Mouse (Mus musculus) heart, postnatal 25 days (tissue): ENCODE results near the gene Gm5965. TPM values are rescaled to one million over a fixed set of nuclear protein-coding genes. Genes with fewer than 3 reads are reported as not detected.
"Not testable (repeated sequence)": the region's sequence is repeated elsewhere in the genome, so short reads cannot be mapped to it uniquely, and the experiment has no call there.

Source experiments
- DNase-seq: peaks from one replicate; pipeline ENCODE4 v3.0.0; 2022; ENCODE audit warnings: low spot score
- intact Hi-C: fragments of 180-260 bp; cut with DNase I; formaldehyde crosslinking; loops from one replicate; pipeline ENCODE4 v1.15.1; 2025
- total RNA-seq, 2 experiments: library from RNA; stranded (reverse); gene quantifications; 2 replicates each; pipeline ENCODE4 v1.2.3; 2021

Gm5965 gene
- total RNA-seq = not detected

DNA sequence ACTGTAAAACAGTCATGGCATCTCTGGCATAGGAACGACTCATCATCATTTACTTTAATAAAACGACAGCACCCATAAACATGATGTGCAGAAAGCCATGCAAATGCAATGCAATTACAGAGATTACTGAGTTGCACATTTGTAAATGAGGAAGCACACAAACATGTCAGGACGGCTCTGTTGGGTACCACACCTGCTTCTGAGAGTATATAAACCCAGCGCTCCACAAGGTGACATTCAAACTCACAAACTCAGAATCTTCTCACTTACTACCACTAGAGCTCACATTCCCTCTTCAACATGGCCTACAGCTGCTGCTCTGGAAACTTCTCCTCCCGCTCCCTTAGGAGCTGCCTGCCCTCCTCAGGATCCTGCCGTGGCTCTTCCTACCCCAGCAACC, at the start of gene Gm5965:
Gm5965 (plus strand) TSS at position 301 of the 400 bp plus-strand sequence.
- DNase-seq = no peak
- intact Hi-C loops = no loop called here

DNA sequence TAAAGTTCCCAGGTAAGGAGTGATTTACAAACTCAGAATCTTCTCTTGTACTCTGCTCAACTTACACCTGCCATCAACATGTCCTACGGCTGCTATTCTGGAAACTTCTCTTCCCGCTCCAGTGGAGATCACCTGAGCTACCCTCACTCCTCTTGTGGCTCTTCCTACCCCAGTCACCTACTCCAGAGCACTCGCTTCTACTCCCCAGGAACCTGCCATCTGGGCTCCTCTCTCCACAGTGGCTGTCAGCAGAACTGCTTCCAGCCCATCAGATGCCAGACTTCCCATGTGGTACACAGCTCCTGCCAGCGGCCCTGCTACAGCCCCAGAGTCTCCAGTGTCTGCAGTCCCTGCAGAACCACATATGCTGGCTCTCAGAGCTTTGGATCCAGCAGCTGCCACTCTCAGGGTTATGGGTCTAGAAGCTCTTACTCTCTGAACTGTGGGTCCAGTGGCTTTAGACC, 48.9 kb upstream of the Gm5965 start, which contains the start of gene Krtap13-1:
Krtap13-1 (plus strand) TSS at position 51 of the 464 bp plus-strand sequence.
- no peak for DNase-seq
- intact Hi-C loops = no loop called here

DNA sequence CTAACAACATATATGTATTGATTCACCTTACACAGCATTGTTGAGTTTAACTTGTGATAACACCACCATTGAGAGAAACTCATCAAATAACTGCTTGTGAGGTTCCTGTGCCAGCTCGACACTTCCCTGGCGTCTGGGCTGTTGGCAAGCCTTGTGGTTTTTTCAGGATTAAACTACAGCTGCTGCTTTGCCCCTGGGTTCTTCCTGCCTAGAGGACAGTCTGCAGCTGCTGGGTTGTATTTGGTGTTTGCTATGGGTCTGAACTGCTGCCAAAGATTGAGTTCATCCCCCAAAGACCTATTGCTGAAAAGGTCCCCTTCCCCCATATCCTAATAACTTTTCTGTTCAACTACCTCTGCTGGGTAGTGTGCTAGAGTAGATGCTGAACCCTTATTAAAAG, 42.3 kb upstream of the Gm5965 start:
- DNase-seq = no peak
- intact Hi-C loops = no loop called here

DNA sequence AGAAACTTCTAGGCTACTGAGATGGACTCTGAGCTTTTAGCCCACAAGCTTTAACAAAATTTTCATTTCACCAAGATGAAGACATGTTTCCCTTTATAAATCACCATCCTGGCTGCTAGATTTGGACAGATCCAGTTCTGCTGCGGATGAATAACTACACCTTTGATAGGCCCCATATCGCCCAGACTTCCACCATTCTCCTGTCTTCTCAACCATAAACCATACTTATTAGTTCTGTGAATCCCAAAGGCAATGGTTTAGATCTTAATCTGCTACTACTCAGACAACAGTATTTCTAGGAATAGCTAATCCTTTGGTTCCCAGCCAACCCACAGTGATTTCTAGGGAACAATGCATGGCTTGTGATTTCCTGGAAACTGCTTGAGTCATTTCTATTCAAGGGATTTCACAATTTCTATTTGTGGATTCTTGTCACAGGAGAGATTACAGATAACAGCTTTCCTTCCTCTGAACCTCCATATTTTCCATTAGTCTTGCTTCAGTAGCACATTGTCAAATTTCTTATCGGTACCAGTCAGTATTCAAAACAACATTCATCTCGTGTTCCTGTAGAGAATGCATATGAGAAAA, 32.9 kb upstream of the Gm5965 start:
- no peak for DNase-seq
- intact Hi-C loops = no loop called here

DNA sequence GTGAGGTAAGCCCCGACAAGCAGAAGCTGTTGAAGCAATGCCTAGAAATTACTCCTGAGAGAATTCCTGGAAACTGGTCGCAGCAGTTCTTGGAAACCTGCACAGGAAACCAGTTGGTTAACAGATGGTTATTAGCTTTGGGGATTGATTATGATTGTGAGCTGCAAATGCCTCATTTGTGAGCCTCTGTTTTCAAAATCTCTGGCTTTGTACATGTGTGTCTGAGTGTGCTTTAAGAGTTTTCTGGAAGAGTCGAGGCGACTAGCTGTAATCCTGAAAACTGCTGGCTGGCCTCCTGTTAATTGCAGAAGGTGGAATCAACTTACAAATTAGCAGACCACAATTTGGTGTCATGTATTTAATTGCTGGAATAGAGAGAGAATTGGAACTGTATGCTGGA, 29.8 kb upstream of the Gm5965 start:
- no peak for DNase-seq
- intact Hi-C loops = no loop called here

DNA sequence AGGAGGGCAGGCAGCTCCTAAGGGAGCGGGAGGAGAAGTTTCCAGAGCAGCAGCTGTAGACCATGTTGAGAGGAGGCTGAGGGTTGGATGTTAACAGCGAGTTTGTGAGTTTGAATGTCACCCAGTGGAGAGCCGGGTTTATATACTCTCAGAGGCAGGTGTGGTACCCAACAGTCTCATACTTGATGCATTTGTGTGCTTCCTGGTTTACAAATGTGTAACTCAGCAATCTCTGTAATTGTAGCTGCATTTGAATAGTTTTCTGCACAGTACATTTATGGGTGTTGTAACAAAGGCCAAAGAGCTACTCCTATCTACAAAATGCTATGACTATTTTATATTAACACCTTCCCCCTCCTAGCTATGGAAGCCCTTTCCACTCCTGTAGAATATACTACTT, 26.2 kb upstream of the Gm5965 start, which contains the start of gene Krtap13:
Krtap13 (minus strand) TSS at position 101 of the 400 bp plus-strand sequence.
- DNase-seq, intact Hi-C loops: not testable (repeated sequence)

DNA sequence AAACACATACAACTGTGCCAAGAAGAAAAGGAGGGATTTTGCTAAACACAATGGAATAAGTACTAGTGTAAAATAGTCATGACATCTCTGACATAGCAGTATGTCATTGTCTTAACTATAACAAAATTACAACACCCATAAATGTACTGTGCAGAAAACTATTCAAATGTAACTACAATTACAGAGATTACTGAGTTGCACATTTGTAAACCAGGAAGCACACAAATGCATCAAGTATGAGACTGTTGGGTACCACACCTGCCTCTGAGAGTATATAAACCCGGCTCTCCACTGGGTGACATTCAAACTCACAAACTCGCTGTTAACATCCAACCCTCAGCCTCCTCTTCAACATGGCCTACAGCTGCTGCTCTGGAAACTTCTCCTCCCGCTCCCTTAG, 19.1 kb upstream of the Gm5965 start, which contains the start of gene 2310034C09Rik:
2310034C09Rik (plus strand) TSS at position 301 of the 400 bp plus-strand sequence.
- DNase-seq, intact Hi-C loops: not testable (repeated sequence)

DNA sequence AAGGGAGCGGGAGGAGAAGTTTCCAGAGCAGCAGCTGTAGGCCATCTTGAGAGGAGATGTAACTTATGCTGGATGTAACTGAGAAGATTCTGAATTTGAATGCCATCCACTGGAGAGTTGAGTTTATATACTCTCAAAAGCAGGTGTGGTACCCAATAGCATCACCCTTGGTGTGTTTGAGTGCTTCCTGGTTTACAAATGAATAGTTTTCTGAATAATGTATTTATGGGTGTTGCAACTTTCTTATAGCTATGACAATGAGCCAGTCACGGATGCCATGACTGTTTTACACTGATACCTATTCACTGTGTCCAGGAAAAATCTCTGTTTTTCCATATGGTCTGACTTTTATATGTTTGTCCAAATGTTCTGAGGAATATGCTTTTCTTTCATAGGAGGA, 3.6 kb upstream of the Gm5965 start, which contains the start of gene 2310057N15Rik:
2310057N15Rik (minus strand) TSS at position 101 of the 400 bp plus-strand sequence.
- DNase-seq = no peak
- intact Hi-C loops = no loop called here

DNA sequence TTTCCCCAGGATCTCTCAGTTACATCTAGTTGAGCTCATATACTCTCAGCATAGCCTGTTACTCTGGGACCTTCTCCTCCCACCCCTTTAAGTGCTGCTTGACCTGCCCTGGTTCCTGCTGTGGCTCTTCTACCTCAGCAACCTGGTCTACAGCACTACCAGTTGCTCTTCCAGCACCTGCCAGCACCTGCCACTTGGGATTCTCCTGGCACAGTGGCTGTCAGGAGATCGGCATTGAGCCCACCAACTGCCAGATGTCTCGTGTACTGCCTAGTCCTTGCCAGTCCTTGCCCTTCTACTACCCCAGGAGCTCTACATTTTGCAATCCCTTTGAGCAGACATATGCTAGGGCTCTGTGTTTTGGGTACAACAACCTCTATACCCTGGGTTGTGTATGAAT, 9.1 kb downstream of the Gm5965 start:
- intact Hi-C loops = no loop called here

DNA sequence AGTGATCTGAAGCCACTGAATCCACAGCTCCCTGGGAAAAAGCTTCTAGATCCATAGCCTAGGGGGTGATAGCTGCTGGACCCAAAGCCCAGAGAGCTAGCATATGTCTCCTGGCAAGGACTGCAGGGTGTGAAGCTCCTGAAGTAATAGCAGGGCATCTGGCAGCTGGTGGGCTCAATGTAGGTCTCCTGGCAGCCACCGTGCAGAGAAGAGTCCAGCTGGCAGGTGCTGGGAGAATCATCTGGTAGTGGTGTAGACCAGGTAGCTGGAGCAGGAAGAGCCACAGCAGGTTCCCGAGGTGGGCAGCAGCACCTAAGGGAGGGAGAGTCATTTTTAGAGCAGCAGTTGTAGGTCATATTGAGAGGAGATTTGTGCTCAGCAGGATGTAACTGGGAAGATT, 34.1 kb downstream of the Gm5965 start, which contains the start of gene Gm20741:
Gm20741 (minus strand) TSS at position 394 of the 400 bp plus-strand sequence.
- intact Hi-C loops = no loop called here

More for the DNA sequence above, 9.1 kb downstream of the Gm5965 start:
- no peak for DNase-seq

DNA sequence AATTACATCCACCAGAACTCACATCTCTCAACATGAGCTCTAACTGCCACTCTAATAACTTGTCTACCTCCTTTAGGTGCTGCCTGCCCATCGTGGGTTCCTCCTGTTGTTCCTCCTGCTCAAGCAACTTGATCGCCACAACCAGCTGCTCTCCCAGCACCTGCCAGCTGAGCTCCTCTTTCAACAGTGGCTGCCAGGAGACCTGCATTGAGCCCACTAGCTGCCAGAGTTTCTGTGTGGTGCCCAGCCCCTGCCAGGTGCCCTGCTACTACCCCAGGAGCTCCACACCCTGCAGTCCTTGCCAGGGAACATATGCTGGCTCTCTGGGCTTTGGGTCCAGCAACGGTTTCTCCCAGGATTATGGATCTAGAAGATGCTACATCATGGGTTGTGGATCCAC, 42.4 kb downstream of the Gm5965 start, which contains the start of gene Krtap15:
Krtap15 (plus strand) TSS at position 150 of the 400 bp plus-strand sequence.
- no peak for DNase-seq
- intact Hi-C loops = no loop called here

More for the DNA sequence above, 34.1 kb downstream of the Gm5965 start, which contains the start of gene Gm20741:
- no peak for DNase-seq

DNA sequence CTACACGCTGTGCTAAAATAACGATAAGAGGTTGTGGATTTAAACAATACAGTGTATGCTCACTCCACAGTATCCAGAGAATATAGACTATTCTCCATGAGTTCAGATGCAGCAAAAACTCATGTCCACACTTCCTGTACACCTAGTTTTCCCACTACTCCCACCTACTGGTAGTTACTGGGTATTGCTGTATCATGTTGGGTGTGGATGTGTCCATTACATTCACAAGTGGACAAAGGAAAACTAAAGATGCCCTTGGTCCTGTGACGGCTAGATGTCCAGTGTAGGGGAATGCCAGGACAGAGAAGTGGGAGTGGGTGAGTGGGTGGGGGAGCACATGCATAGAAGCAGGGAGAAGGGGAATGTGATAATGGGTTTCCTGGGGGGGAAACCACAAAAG, 46.0 kb downstream of the Gm5965 start:
- no peak for DNase-seq
- intact Hi-C loops = no loop called here

DNA sequence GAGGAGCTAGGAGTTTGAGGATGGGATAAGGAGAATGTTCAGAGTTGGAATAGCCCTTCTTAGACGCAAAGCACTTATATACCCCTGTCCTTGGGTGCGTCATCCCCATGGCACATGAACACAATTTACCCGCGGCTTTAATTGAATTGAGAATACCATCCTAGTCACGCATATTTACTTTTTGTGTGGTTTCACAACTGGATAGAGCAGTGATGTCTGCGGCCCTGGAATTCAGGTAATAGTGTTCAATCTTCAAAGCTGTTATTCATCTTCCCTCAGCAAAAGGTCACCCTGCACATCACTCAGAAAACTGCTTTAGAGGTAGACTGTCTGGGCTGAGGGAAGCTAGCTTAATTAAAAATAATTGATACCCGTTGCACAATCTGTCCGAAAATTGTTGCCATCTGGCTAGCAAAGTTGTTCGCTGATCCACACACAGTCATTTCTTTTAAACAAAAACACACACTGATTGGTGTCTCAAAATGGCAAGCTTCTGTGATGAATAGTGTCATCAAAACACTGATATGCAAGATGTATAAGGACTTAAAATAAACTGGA, 48.5 kb downstream of the Gm5965 start, which contains the start of gene Krtap14:
Krtap14 (minus strand) TSS at position 51 of the 558 bp plus-strand sequence.
- no peak for DNase-seq
- intact Hi-C loops = no loop called here

DNA sequence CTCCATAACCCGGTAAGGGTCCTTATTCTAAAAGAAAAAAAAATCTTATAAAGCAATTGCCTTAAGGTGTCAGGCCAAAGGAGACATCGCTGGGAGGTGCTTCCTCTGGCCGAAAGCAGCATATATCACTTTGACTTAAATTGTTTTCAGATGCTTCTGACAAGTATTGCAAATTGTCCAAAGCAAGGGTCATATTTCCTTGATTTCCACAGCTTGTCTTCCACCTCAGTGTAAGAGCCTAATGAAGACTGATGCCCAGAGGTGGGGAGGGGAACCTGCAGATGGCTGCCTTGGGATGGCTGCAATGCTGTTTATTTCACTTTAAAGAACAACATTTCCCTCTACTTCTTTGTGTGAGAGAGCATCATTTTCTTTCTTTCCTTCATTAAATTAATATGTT, 49.3 kb downstream of the Gm5965 start:
- intact Hi-C loops = no loop called here
- DNase-seq = no peak

Other genes with a start within 250 kb of the Gm5965 start
- not detected for gene Cldn8, start 214.7 kb upstream of the Gm5965 start, total RNA-seq
- gene Krtap24-1, start 165.6 kb upstream of the Gm5965 start, total RNA-seq = not detected
- not detected for gene 2310079G19Rik, start 150.2 kb upstream of the Gm5965 start, total RNA-seq
- not detected for gene Krtap26-1, start 130.1 kb upstream of the Gm5965 start, total RNA-seq
- not detected for gene Krtap27-1, start 106.2 kb upstream of the Gm5965 start, total RNA-seq
- not detected for gene 2310061N02Rik, start 69.9 kb upstream of the Gm5965 start, total RNA-seq
- not detected for gene Krtap13-1, start 49.0 kb upstream of the Gm5965 start, total RNA-seq
- gene Krtap13, start 26.3 kb upstream of the Gm5965 start, total RNA-seq = not detected
- not detected for gene 2310034C09Rik, start 19.0 kb upstream of the Gm5965 start, total RNA-seq
- not detected for gene 2310057N15Rik, start 3.7 kb upstream of the Gm5965 start, total RNA-seq
- gene Gm20741, start 34.3 kb downstream of the Gm5965 start, total RNA-seq = not detected
- gene Krtap15, start 42.3 kb downstream of the Gm5965 start, total RNA-seq = not detected
- gene Krtap14, start 48.2 kb downstream of the Gm5965 start, total RNA-seq = not detected
- gene Krtap19-1, start 91.5 kb downstream of the Gm5965 start, total RNA-seq = not detected
- not detected for gene Krtap19-2, start 96.4 kb downstream of the Gm5965 start, total RNA-seq
- gene Krtap19-3, start 100.1 kb downstream of the Gm5965 start, total RNA-seq = not detected
- not detected for gene Krtap19-4, start 107.2 kb downstream of the Gm5965 start, total RNA-seq
- gene Krtap19-5, start 118.6 kb downstream of the Gm5965 start, total RNA-seq = not detected
- not detected for gene Krtap19-9b, start 154.4 kb downstream of the Gm5965 start, total RNA-seq
- gene Krtap16-3, start 185.0 kb downstream of the Gm5965 start, total RNA-seq = not detected
- not detected for gene Krtap22-2, start 232.9 kb downstream of the Gm5965 start, total RNA-seq
- gene Gm10229, start 237.4 kb downstream of the Gm5965 start, total RNA-seq = not detected